Mouse (Mus musculus) bone marrow macrophage, adult 2 months (primary cell): ENCODE results near the gene Mthfd2l.

ENCODE experiments used
- CTCF ChIP-seq: IDR thresholded peaks from 2 replicates; pipeline ENCODE4 v1.5.1; 2012; ENCODE audit warnings: low read depth, mild to moderate bottlenecking, low read length, moderate library complexity
- POLR2A ChIP-seq: IDR thresholded peaks from 2 replicates; pipeline ENCODE4 v1.6.1; 2012; ENCODE audit warnings: mild to moderate bottlenecking, low read depth, low read length, borderline replicate concordance

- TF ChIP-seq CTCF (no peak), POLR2A (no peak)
These were observed 104.4 kb downstream of the Mthfd2l start for GRCm38 (mm10) chr5:91035341-91035740.
